Mouse (Mus musculus): ENCODE measurements at regions not wholly inside any gene's neighbourhood (a gene's known extent, or its start where the extent isn't known, plus 50 kb on each side); places are given as distances from the start of the nearest gene placed in this dataset.

DNA sequence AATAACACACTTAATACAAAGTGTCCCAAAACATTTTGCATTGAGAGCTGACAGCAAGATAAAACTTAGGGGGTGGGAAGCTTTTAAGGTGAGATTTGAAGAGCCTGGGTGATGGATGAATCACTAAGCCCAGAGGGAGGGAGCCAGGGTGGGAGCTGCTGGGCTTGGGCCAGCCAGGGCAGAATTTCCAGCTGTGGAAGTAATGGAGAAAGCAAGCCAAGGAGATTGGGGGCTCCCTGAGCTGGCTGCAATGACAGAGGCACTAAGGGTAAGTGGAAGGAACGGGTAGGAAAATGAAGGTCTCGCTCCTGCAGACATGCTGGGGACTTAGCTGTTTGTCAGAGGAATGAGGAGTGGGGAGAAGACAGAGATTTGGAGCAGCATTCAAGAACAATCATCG, 81.2 kb downstream of the Cdca7 start:
- no peak overlapping the region for H3K4me3 ChIP-seq (ENCODE audit: low read depth, low read length)
- H3K4me2 ChIP-seq (ENCODE audit: low read depth, low read length): no peak overlapping the region
- no peak overlapping the region for H3K9ac ChIP-seq (replicated peaks; ENCODE audit: low read depth, low read length)
- WGBS: 40% methylated on average over 3 of the region's 3 CpGs
- H3K4me1 ChIP-seq (ENCODE audit: control insufficient read depth, insufficient read depth, low read length): 0 out of 2 replicates have a peak, but pooled peaks cover 3% of the 10 kb centered on the region
- H3K9me3 ChIP-seq (ENCODE audit: control insufficient read depth, low read length): no peaks in the 10 kb centered on the region
- H3K27me3 ChIP-seq (ENCODE audit: control insufficient read depth, insufficient read depth, low read length): no peaks in the 10 kb centered on the region
- ATAC-seq (ENCODE audit: low read depth): no peak
- H3K27ac ChIP-seq (ENCODE audit: low read depth, low read length): no peak overlapping the region
- H3K36me3 ChIP-seq (ENCODE audit: control insufficient read depth, insufficient read depth, low read length): no peaks in the 10 kb centered on the region

- Histone ChIP-seq H3K9ac (replicated peaks; ENCODE audit: low read depth, low read length) (no peak overlapping the region), H3K4me1 (ENCODE audit: control insufficient read depth, insufficient read depth, low read length) (0 out of 2 replicates have a peak, but pooled peaks cover 3% of the 10 kb centered on the region), H3K27me3 (ENCODE audit: control insufficient read depth, insufficient read depth, low read length) (no peaks in the 10 kb centered on the region), H3K27ac (ENCODE audit: low read depth, low read length) (no peak overlapping the region), H3K36me3 (ENCODE audit: control insufficient read depth, insufficient read depth, low read length) (no peaks in the 10 kb centered on the region), H3K4me3 (ENCODE audit: low read depth, low read length) (no peak overlapping the region), H3K9me3 (ENCODE audit: control insufficient read depth, low read length) (no peaks in the 10 kb centered on the region), H3K4me2 (ENCODE audit: low read depth, low read length) (no peak overlapping the region)
- 60% methylated on average over 9 of the region's 9 CpGs for WGBS
- ATAC-seq (ENCODE audit: low read depth): no peak
Observed at GRCm38 (mm10) chr2:72557565-72558260, 81.8 kb downstream of the Cdca7 start.

GRCm38 (mm10) chr2:72561383-72561782, 85.4 kb downstream of the Cdca7 start:
- Histone ChIP-seq H3K27me3 (ENCODE audit: control insufficient read depth, insufficient read depth, low read length) (no peaks in the 10 kb centered on the region), H3K27ac (ENCODE audit: low read depth, low read length) (no peak overlapping the region), H3K4me3 (ENCODE audit: low read depth, low read length) (no peak overlapping the region), H3K4me2 (ENCODE audit: low read depth, low read length) (no peak overlapping the region), H3K36me3 (ENCODE audit: control insufficient read depth, insufficient read depth, low read length) (no peaks in the 10 kb centered on the region), H3K9me3 (ENCODE audit: control insufficient read depth, low read length) (no peaks in the 10 kb centered on the region), H3K9ac (replicated peaks; ENCODE audit: low read depth, low read length) (no peak overlapping the region), H3K4me1 (ENCODE audit: control insufficient read depth, insufficient read depth, low read length) (0 out of 2 replicates have a peak, but pooled peaks cover 3% of the 10 kb centered on the region)
- 49% methylated on average over 5 of the region's 5 CpGs for WGBS
- ATAC-seq (ENCODE audit: low read depth): no peak

DNA sequence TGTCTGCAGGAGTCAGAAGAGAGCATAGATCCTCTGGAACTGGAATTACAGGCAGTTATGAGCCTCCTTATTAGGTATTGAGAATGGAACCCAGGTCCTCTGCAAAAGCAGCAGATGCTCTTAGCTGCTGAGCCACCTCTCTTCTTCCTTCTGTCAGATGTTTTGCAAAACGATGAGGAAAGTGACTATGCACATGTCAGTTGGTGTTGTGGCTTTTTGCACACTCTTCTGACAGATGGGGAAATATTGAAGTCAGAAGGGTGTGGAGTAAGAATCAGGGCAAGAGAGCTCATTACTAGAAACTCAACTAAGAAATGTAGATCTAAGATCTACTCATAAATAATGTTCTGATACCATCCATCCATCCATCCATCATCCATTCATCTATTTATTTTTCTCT, 102.4 kb downstream of the Cdca7 start:
- H3K36me3 ChIP-seq (ENCODE audit: control insufficient read depth, insufficient read depth, low read length): no peaks in the 10 kb centered on the region
- no peak overlapping the region for H3K27ac ChIP-seq (ENCODE audit: low read depth, low read length)
- no peak for ATAC-seq (ENCODE audit: low read depth)
- H3K27me3 ChIP-seq (ENCODE audit: control insufficient read depth, insufficient read depth, low read length): no peaks in the 10 kb centered on the region; the same call in 1 of the 2 replicates
- H3K4me2 ChIP-seq (ENCODE audit: low read depth, low read length): no peak overlapping the region
- H3K4me1 ChIP-seq (ENCODE audit: control insufficient read depth, insufficient read depth, low read length): no peaks in the 10 kb centered on the region
- H3K9me3 ChIP-seq (ENCODE audit: control insufficient read depth, low read length): no peaks in the 10 kb centered on the region
- 83% methylated on average over 1 of the region's 1 CpGs for WGBS
- H3K9ac ChIP-seq (replicated peaks; ENCODE audit: low read depth, low read length): no peak overlapping the region
- no peak overlapping the region for H3K4me3 ChIP-seq (ENCODE audit: low read depth, low read length)

GRCm38 (mm10) chr2:72581136-72581535, 105.2 kb downstream of the Cdca7 start:
- no peaks in the 10 kb centered on the region for H3K36me3 ChIP-seq (ENCODE audit: control insufficient read depth, insufficient read depth, low read length)
- ATAC-seq (ENCODE audit: low read depth): no peak
- no peak overlapping the region for H3K4me2 ChIP-seq (ENCODE audit: low read depth, low read length)
- no peaks in the 10 kb centered on the region for H3K4me1 ChIP-seq (ENCODE audit: control insufficient read depth, insufficient read depth, low read length)
- no peak overlapping the region for H3K27ac ChIP-seq (ENCODE audit: low read depth, low read length)
- no peak overlapping the region for H3K4me3 ChIP-seq (ENCODE audit: low read depth, low read length)
- 82% methylated on average over 6 of the region's 6 CpGs for WGBS
- H3K9me3 ChIP-seq (ENCODE audit: control insufficient read depth, low read length): no peaks in the 10 kb centered on the region
- no peaks in the 10 kb centered on the region; the same call in 1 of the 2 replicates for H3K27me3 ChIP-seq (ENCODE audit: control insufficient read depth, insufficient read depth, low read length)
- no peak overlapping the region for H3K9ac ChIP-seq (replicated peaks; ENCODE audit: low read depth, low read length)

GRCm38 (mm10) chr2:72588814-72589213, 112.9 kb downstream of the Cdca7 start:
- 82% methylated on average over 7 of the region's 7 CpGs for WGBS
- H3K27me3 ChIP-seq (ENCODE audit: control insufficient read depth, insufficient read depth, low read length): no peaks in the 10 kb centered on the region
- ATAC-seq (ENCODE audit: low read depth): no peak
- H3K9ac ChIP-seq (replicated peaks; ENCODE audit: low read depth, low read length): no peak overlapping the region
- no peak overlapping the region for H3K27ac ChIP-seq (ENCODE audit: low read depth, low read length)
- H3K4me1 ChIP-seq (ENCODE audit: control insufficient read depth, insufficient read depth, low read length): no peaks in the 10 kb centered on the region
- H3K4me2 ChIP-seq (ENCODE audit: low read depth, low read length): no peak overlapping the region
- H3K9me3 ChIP-seq (ENCODE audit: control insufficient read depth, low read length): no peaks in the 10 kb centered on the region
- no peaks in the 10 kb centered on the region for H3K36me3 ChIP-seq (ENCODE audit: control insufficient read depth, insufficient read depth, low read length)
- no peak overlapping the region for H3K4me3 ChIP-seq (ENCODE audit: low read depth, low read length)

DNA sequence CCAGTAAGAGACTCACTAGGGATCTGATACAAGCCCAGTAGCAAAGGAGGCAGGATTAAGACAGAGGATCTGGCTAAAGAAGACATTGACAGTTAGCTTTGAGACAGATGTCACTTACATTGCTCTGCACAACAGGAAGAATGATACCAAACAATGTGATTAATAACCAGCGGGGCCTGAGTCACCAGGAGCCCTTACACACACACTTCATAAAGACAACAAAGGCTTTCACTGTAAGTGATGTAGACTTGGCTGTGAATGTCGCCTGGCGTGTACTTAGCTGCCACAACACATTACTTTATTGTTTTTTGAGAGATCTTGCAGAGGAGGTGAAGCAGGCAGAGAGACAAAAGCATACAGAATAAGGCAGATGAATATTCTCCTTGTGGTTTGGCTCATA, 116.1 kb downstream of the Cdca7 start:
- no peak for ATAC-seq (ENCODE audit: low read depth)
- H3K9ac ChIP-seq (replicated peaks; ENCODE audit: low read depth, low read length): no peak overlapping the region
- no peaks in the 10 kb centered on the region for H3K27me3 ChIP-seq (ENCODE audit: control insufficient read depth, insufficient read depth, low read length)
- no peaks in the 10 kb centered on the region for H3K4me1 ChIP-seq (ENCODE audit: control insufficient read depth, insufficient read depth, low read length)
- no peak overlapping the region for H3K4me2 ChIP-seq (ENCODE audit: low read depth, low read length)
- H3K36me3 ChIP-seq (ENCODE audit: control insufficient read depth, insufficient read depth, low read length): no peaks in the 10 kb centered on the region
- no peak overlapping the region for H3K4me3 ChIP-seq (ENCODE audit: low read depth, low read length)
- WGBS: 53% methylated on average over 3 of the region's 3 CpGs
- H3K9me3 ChIP-seq (ENCODE audit: control insufficient read depth, low read length): no peaks in the 10 kb centered on the region
- H3K27ac ChIP-seq (ENCODE audit: low read depth, low read length): no peak overlapping the region

- no peaks in the 10 kb centered on the region for H3K36me3 ChIP-seq (ENCODE audit: control insufficient read depth, insufficient read depth, low read length)
- H3K4me2 ChIP-seq (ENCODE audit: low read depth, low read length): no peak overlapping the region
- no peak overlapping the region for H3K4me3 ChIP-seq (ENCODE audit: low read depth, low read length)
- 51% methylated on average over 14 of the region's 14 CpGs for WGBS
- H3K9me3 ChIP-seq (ENCODE audit: control insufficient read depth, low read length): no peaks in the 10 kb centered on the region
- no peak overlapping the region for H3K9ac ChIP-seq (replicated peaks; ENCODE audit: low read depth, low read length)
- no peak overlapping the region for H3K27ac ChIP-seq (ENCODE audit: low read depth, low read length)
- no peak for ATAC-seq (ENCODE audit: low read depth)
- H3K27me3 ChIP-seq (ENCODE audit: control insufficient read depth, insufficient read depth, low read length): no peaks in the 10 kb centered on the region
- no peaks in the 10 kb centered on the region for H3K4me1 ChIP-seq (ENCODE audit: control insufficient read depth, insufficient read depth, low read length)
Observed at GRCm38 (mm10) chr2:72596994-72597925, 121.3 kb downstream of the Cdca7 start.

DNA sequence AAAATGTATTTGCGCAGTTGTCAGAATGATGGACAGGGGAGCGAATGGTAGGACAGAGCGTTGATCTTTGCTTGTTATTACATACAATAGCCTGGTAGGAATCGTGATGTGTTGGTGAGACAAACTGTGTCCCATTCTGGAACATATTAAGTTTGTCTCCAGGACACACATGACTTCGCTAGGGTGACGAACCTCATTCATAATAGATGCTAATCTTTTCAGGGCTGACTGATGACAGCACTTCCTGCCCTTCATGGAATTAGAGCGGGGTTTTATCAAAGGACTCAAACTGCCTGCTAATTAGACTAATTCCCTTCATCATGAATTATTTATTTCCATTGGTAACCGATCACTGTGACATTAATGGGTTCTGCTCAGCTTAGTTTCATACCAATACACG, 122.0 kb downstream of the Cdca7 start:
- Histone ChIP-seq H3K9me3 (ENCODE audit: control insufficient read depth, low read length) (no peaks in the 10 kb centered on the region), H3K4me2 (ENCODE audit: low read depth, low read length) (no peak overlapping the region), H3K4me3 (ENCODE audit: low read depth, low read length) (no peak overlapping the region), H3K4me1 (ENCODE audit: control insufficient read depth, insufficient read depth, low read length) (no peaks in the 10 kb centered on the region), H3K27ac (ENCODE audit: low read depth, low read length) (no peak overlapping the region), H3K36me3 (ENCODE audit: control insufficient read depth, insufficient read depth, low read length) (no peaks in the 10 kb centered on the region), H3K27me3 (ENCODE audit: control insufficient read depth, insufficient read depth, low read length) (no peaks in the 10 kb centered on the region), H3K9ac (replicated peaks; ENCODE audit: low read depth, low read length) (no peak overlapping the region)
- 30% methylated on average over 9 of the region's 9 CpGs for WGBS
- peak; percentile 17; the same call in 1 of the 2 replicates for ATAC-seq (ENCODE audit: low read depth)
